Mouse (Mus musculus) midbrain, embryonic 14.5 days (tissue): ENCODE results near the gene Mrpl49. TPM values are rescaled to one million over a fixed set of nuclear protein-coding genes. Genes with fewer than 3 reads are reported as not detected.

ENCODE experiments used
- ATAC-seq: fragments of 200-750 bp; cut with Nextera tagmentation; 2 replicates; pipeline ENCODE4 v1.8.0; 2017; ENCODE audit warnings: moderate number of reproducible peaks, moderate library complexity; ENCODE audit not compliant: low FRiP score, low TSS enrichment
- DNase-seq: peaks from one replicate; pipeline ENCODE4 v3.0.0-alpha.2; 2015
- H3K27ac ChIP-seq: fragments of 300-500 bp; sonication (generic); replicated peaks from 2 replicates; pipeline ENCODE4 v1.5.1; 2014; ENCODE audit warnings: mild to moderate bottlenecking, low read depth, low read length, moderate library complexity
- H3K27me3 ChIP-seq: fragments of 300-500 bp; sonication (generic); 2 replicates; pipeline ENCODE4 v1.6.1; 2014; ENCODE audit warnings: low read length, control low read depth, mixed read lengths; ENCODE audit not compliant: control insufficient read depth, insufficient read depth
- H3K36me3 ChIP-seq: fragments of 300-500 bp; sonication (generic); 2 replicates; pipeline ENCODE4 v1.6.1; 2014; ENCODE audit warnings: low read length, control low read depth; ENCODE audit not compliant: control insufficient read depth, insufficient read depth
- H3K4me1 ChIP-seq: fragments of 300-500 bp; sonication (generic); 2 replicates; pipeline ENCODE4 v1.6.1; 2014; ENCODE audit warnings: mild to moderate bottlenecking, antibody characterized with exemption, low read length, control low read depth; ENCODE audit not compliant: control insufficient read depth, insufficient read depth
- H3K4me2 ChIP-seq: fragments of 300-500 bp; sonication (generic); 2 replicates; pipeline ENCODE4 v1.6.1; 2014; ENCODE audit warnings: mild to moderate bottlenecking, low read length, moderate library complexity
- H3K4me3 ChIP-seq: fragments of 300-500 bp; sonication (generic); replicated peaks from 2 replicates; pipeline ENCODE4 v1.5.1; 2014; ENCODE audit warnings: low read depth, low read length
- H3K9ac ChIP-seq: fragments of 300-500 bp; sonication (generic); replicated peaks from 2 replicates; pipeline ENCODE4 v1.6.1; 2014; ENCODE audit warnings: mild to moderate bottlenecking, low read length, moderate library complexity
- H3K9me3 ChIP-seq: fragments of 300-500 bp; sonication (generic); 2 replicates; pipeline ENCODE4 v1.6.1; 2016; ENCODE audit warnings: low read length, control low read depth, mixed read lengths; ENCODE audit not compliant: control insufficient read depth
- WGBS: fragments of 180-500 bp; shearing (Covaris S2); extraction: QIAGEN DNeasy Blood & Tissue Kit; methylation state at CpG from one replicate; pipeline ENCODE4 v1.1.7; 2014; 5-methylcytosine and 5-hydroxymethylcytosine counted together
- polyA plus RNA-seq: library from polyadenylated mRNA; unstranded; fragments of >200 nt; fragmentation: Nextera tagmentation; extraction: Ambion mirVana; gene quantifications from 2 replicates; pipeline ENCODE4 v1.2.1, GENCODE M21; 2014

Mrpl49 gene
- polyA plus RNA-seq, 1 experiment from 2014 or later = 72.9 TPM

GRCm38 (mm10) chr19:6035966-6036585 lies 21.5 kb downstream of the Mrpl49 start:
- no peak overlapping the region for H3K4me2 ChIP-seq
- no peaks in the 10 kb centered on the region for H3K36me3 ChIP-seq
- no peaks in the 10 kb centered on the region for H3K27me3 ChIP-seq
- no peak overlapping the region for H3K9ac ChIP-seq
- no peaks in the 10 kb centered on the region for H3K9me3 ChIP-seq
- ATAC-seq (no peak), DNase-seq (no peak)
- no peak overlapping the region for H3K4me3 ChIP-seq
- WGBS = 83% methylated on average over 9 of the region's 9 CpGs
- no peaks in the 10 kb centered on the region for H3K4me1 ChIP-seq
- H3K27ac ChIP-seq = no peak overlapping the region

DNA sequence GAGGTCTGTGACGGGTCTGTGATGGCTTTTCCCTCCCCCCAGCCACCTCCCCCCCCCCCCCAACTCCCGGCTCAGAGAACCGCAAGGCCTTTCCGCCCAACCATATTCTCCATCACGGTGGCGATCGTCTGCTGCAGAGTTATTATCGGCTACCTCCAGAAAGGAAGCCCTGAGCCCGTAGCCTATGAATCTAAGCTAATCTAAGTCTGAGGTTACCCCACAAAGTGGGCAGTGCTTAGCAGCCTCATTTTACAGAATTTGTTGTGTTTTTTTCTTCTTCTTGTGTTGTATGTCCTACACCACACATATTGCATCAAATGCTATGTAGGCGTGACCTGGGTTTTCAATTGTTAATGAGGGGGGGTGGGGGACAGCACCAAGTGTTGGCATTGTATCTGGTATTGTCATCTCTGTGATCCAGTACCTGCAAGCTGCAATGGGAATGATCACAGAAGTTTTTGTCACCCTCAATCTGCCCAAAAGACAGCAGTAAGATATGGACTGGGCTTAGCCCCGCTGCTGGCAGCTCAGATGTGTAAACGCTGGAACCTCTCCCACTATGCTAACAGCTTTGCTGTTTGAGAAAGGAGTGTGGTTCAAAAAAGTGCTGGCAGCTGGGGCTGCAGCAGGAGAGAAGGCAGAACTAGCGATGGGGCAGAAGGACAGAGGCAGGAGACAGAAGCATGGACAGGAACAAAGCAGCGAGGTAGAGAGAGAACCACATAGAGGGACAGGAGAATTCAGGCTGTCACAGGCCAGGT lies 26.9 kb downstream of the Mrpl49 start:
- no peak overlapping the region for H3K9ac ChIP-seq
- DNase-seq (no peak), ATAC-seq (no peak)
- H3K4me1 ChIP-seq = no peaks in the 10 kb centered on the region
- 75% methylated on average over 14 of the region's 14 CpGs for WGBS
- no peak overlapping the region for H3K27ac ChIP-seq
- H3K4me3 ChIP-seq = no peak overlapping the region
- H3K36me3 ChIP-seq = no peaks in the 10 kb centered on the region
- H3K9me3 ChIP-seq = no peaks in the 10 kb centered on the region
- H3K27me3 ChIP-seq = no peaks in the 10 kb centered on the region
- H3K4me2 ChIP-seq = no peak overlapping the region

DNA sequence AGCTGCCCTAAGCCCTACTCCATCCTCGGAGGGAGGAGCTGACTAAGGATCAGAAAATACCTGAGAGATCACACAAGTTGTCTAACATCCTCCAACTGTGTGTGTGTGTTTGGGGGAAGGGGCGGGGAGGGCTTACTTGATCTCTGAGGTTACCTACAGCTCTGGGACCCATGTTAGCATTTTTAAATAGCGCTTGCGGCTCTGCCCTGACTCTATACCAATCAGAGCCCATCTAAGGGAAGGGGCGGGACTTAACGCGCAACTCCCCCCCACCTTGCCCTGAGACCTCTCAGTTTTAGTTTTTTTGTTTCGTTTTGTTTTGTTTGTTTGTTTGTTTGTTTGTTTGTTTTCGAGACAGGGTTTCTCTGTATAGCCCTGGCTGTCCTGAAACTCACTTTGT lies 28.2 kb downstream of the Mrpl49 start:
- DNase-seq (no peak), ATAC-seq (no peak)
- Histone ChIP-seq H3K27me3 (no peaks in the 10 kb centered on the region), H3K9ac (no peak overlapping the region), H3K27ac (no peak overlapping the region), H3K9me3 (no peaks in the 10 kb centered on the region), H3K36me3 (no peaks in the 10 kb centered on the region), H3K4me3 (no peak overlapping the region), H3K4me2 (no peak overlapping the region), H3K4me1 (no peaks in the 10 kb centered on the region)
- WGBS = 79% methylated on average over 9 of the region's 9 CpGs

DNA sequence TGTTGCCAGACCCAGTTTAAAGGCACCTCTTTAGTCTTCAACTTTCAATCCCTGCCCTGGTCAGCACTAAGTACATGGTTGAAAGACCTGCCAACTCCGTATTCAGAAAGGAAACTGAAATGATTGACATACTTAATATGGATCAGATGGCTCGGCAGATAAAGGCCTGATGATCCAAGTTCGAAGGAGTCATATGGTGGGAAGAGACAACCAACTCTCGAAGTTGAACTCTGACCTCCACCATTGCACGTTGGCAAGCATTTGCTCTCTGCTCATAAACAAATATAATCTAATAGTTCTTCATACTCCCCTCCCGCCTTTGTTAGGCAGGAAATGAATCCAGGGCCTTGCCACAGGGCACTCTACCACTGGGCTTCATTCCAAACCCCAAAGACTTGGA lies 28.6 kb downstream of the Mrpl49 start:
- Histone ChIP-seq H3K4me2 (no peak overlapping the region), H3K9ac (no peak overlapping the region), H3K9me3 (no peaks in the 10 kb centered on the region), H3K4me1 (no peaks in the 10 kb centered on the region), H3K27ac (no peak overlapping the region), H3K27me3 (no peaks in the 10 kb centered on the region), H3K4me3 (no peak overlapping the region), H3K36me3 (no peaks in the 10 kb centered on the region)
- no peak for ATAC-seq
- DNase-seq = no peak
- 91% methylated on average over 6 of the region's 6 CpGs for WGBS

DNA sequence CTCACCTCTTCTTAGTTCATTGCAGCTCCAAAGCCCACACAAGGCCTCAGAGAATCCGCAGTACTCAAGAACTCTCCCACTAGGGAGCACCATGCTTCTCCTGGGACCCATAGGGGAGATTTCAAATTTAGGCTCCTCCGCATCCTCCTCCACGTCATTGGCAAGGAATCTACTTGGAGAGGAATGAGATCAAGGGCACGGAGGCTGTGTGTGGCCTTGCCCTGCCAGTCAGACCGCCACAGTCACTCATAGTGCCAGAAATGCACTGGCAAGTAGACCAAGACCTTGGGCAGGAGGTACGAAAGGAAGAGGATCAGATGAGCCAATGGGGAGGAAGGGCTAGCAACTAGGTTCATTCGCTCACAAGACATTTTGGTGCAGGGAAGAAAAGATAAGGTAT lies 33.7 kb downstream of the Mrpl49 start:
- Histone ChIP-seq H3K36me3 (no peaks in the 10 kb centered on the region), H3K27ac (no peak overlapping the region), H3K4me1 (no peaks in the 10 kb centered on the region), H3K4me3 (no peak overlapping the region), H3K27me3 (no peaks in the 10 kb centered on the region), H3K9ac (no peak overlapping the region), H3K4me2 (no peak overlapping the region), H3K9me3 (no peaks in the 10 kb centered on the region)
- ATAC-seq (no peak), DNase-seq (no peak)
- 86% methylated on average over 7 of the region's 7 CpGs for WGBS

- no peak overlapping the region for H3K4me2 ChIP-seq
- no peak for DNase-seq
- no peaks in the 10 kb centered on the region for H3K36me3 ChIP-seq
- H3K27ac ChIP-seq = no peak overlapping the region
- no peaks in the 10 kb centered on the region for H3K27me3 ChIP-seq
- ATAC-seq = no peak
- WGBS = 68% methylated on average over 8 of the region's 8 CpGs
- H3K4me3 ChIP-seq = no peak overlapping the region
- no peak overlapping the region for H3K9ac ChIP-seq
- H3K4me1 ChIP-seq = no peaks in the 10 kb centered on the region
- no peaks in the 10 kb centered on the region for H3K9me3 ChIP-seq
Observed at GRCm38 (mm10) chr19:6023059-6023458, 34.5 kb downstream of the Mrpl49 start.

- DNase-seq = no peak
- no peaks in the 10 kb centered on the region for H3K9me3 ChIP-seq
- no peak for ATAC-seq
- no peaks in the 10 kb centered on the region for H3K4me1 ChIP-seq
- H3K9ac ChIP-seq = no peak overlapping the region
- H3K27me3 ChIP-seq = peaks cover 7% of the 10 kb centered on the region; the same call in 1 of the 2 replicates
- H3K36me3 ChIP-seq = no peaks in the 10 kb centered on the region
- no peak overlapping the region for H3K4me2 ChIP-seq
- no peak overlapping the region for H3K4me3 ChIP-seq
- 66% methylated on average over 3 of the region's 3 CpGs for WGBS
- H3K27ac ChIP-seq = no peak overlapping the region
Observed at GRCm38 (mm10) chr19:6020276-6020675, 37.3 kb downstream of the Mrpl49 start.

DNA sequence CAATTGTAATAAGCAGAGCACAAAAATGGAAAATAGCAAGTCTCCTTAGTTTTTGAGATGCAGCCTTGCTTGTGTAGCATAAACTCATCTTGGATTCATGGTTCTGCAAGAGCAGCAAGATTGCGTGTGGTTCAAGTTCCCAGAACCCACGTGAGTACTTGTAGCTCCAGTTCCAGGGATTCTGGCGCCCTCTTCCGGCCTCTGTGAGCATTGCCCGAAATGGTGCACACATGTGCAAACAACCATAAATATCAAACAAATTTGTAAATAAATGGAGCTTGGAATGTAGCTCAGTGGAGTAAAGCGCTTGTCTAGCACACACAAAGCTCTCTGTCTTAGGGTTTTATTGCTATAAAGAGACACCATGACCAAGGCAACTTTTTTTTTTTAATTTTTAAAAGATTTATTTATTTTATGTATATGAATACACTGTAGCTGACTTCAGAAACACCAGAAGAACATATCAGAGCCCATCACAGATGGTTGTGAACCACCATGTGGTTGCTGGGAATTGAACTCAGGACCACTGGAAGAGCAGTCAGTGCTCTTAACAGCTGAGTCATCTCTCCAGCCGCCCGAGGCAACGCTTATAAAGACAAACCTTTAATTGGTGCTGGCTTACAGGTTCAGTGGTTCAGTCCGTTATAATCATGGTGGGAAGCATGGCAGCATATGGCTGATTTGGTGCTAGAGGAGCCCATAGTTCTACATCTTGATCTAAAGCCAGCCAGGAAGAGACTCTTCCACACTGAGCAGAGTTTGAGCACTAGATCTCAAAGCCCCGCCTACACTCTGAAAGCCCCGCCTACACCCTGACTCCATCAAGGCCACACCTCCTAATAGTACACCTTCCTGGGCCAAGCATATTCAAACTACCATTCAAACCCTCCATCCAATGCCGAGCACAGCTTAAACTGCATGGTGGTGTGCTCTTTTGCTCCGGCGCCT lies 39.2 kb downstream of the Mrpl49 start:
- H3K4me2 ChIP-seq = no peak overlapping the region
- H3K27me3 ChIP-seq = peaks cover 7% of the 10 kb centered on the region; the same call in 1 of the 2 replicates
- no peak overlapping the region for H3K4me3 ChIP-seq
- no peak for ATAC-seq
- 32% methylated on average over 15 of the region's 15 CpGs for WGBS
- no peaks in the 10 kb centered on the region for H3K36me3 ChIP-seq
- no peaks in the 10 kb centered on the region for H3K9me3 ChIP-seq
- DNase-seq = peak; percentile 86
- no peaks in the 10 kb centered on the region for H3K4me1 ChIP-seq
- no peak overlapping the region for H3K9ac ChIP-seq
- H3K27ac ChIP-seq = no peak overlapping the region
